Mouse (Mus musculus): ENCODE results near the gene Stx1b.

- no peak for TF ChIP-seq CTCF (IDR thresholded peaks at IDR 0.05; ENCODE audit: low read depth, low read length)
- TF ChIP-seq TAL1 (conservative IDR thresholded peaks at IDR 0.05; ENCODE audit: low read depth, low read length) = no peak
- no peak for TF ChIP-seq GATA1 (IDR thresholded peaks at IDR 0.05; ENCODE audit: borderline replicate concordance, low read length)
- TF ChIP-seq GATA2 (IDR thresholded peaks at IDR 0.05; ENCODE audit: borderline replicate concordance, low read depth, low read length) = no peak
- TF ChIP-seq POLR2AphosphoS5 (IDR thresholded peaks at IDR 0.05; ENCODE audit: insufficient replicate concordance, low read depth, low read length) = no peak
These were observed 11.2 kb upstream of the Stx1b start for GRCm38 (mm10) chr7:127835550-127835949.
